Mouse (Mus musculus) spleen, postnatal 14 days (tissue): Measurements from ENCODE around the gene Pcdh17.

Source experiments
- DNase-seq, 2 experiments: peaks; one replicate each; pipeline ENCODE4 v3.0.0; 2021 to 2022; ENCODE audit warnings: low spot score in 2 of 2

The Pcdh17 gene

GRCm38 (mm10) chr14:84443288-84443686, at the start of gene Pcdh17:
Gene Pcdh17, plus strand, starts transcription at chr14:84443563.
- DNase-seq: peak; percentile 27 to 50

- DNase-seq: no peak
Measured at GRCm38 (mm10) chr14:84397137-84397536, 46.2 kb upstream of the Pcdh17 start.

- no peak for DNase-seq
Measured at GRCm38 (mm10) chr14:84424736-84425135, 18.6 kb upstream of the Pcdh17 start.

- DNase-seq: no peak
Measured at GRCm38 (mm10) chr14:84426616-84427015, 16.7 kb upstream of the Pcdh17 start.

- DNase-seq: no peak
Measured at GRCm38 (mm10) chr14:84438066-84438770, 5.1 kb upstream of the Pcdh17 start.

GRCm38 (mm10) chr14:84440903-84441302, 2.5 kb upstream of the Pcdh17 start:
- no peak for DNase-seq

- no peak for DNase-seq
Measured at GRCm38 (mm10) chr14:84442528-84443287, 655 bp upstream of the Pcdh17 start.

GRCm38 (mm10) chr14:84443761-84444160, 398 bp downstream of the Pcdh17 start:
- DNase-seq: no peak

- DNase-seq: no peak
Measured at GRCm38 (mm10) chr14:84444276-84444662, 906 bp downstream of the Pcdh17 start.

- no peak for DNase-seq
Measured at GRCm38 (mm10) chr14:84444663-84445502, 1.5 kb downstream of the Pcdh17 start.

GRCm38 (mm10) chr14:84445503-84446410, 2.4 kb downstream of the Pcdh17 start:
- no peak for DNase-seq

- no peak for DNase-seq
Measured at GRCm38 (mm10) chr14:84446411-84446915, 3.1 kb downstream of the Pcdh17 start.

GRCm38 (mm10) chr14:84446941-84447641, 3.7 kb downstream of the Pcdh17 start:
- no peak for DNase-seq

- DNase-seq: no peak
Measured at GRCm38 (mm10) chr14:84447661-84448380, 4.5 kb downstream of the Pcdh17 start.

- no peak for DNase-seq
Measured at GRCm38 (mm10) chr14:84448381-84448771, 5.0 kb downstream of the Pcdh17 start.

GRCm38 (mm10) chr14:84454074-84454845, 10.9 kb downstream of the Pcdh17 start:
- DNase-seq: no peak

- DNase-seq: no peak
Measured at GRCm38 (mm10) chr14:84475491-84475890, 32.1 kb downstream of the Pcdh17 start.

- DNase-seq: no peak
Measured at GRCm38 (mm10) chr14:84476336-84476735, 33.0 kb downstream of the Pcdh17 start.

GRCm38 (mm10) chr14:84476906-84477305, 33.5 kb downstream of the Pcdh17 start:
- no peak for DNase-seq
